Mouse (Mus musculus) liver, embryonic 16.5 days (tissue): ENCODE data around the gene Gm21778. TPM values are rescaled to one million over a fixed set of nuclear protein-coding genes. Genes with fewer than 3 reads are reported as not detected.
"Not testable (repeated sequence)": the region's sequence is repeated elsewhere in the genome, so short reads cannot be mapped to it uniquely, and the experiment has no call there.

Experiments
- ATAC-seq: fragments of 200-750 bp; cut with Nextera tagmentation; 2 replicates; pipeline ENCODE4 v1.8.0; 2017; ENCODE audit warnings: low read depth, mild to moderate bottlenecking, moderate number of reproducible peaks, moderate library complexity
- H3K27ac ChIP-seq: fragments of 300-500 bp; sonication (generic); 2 replicates; pipeline ENCODE4 v1.5.1; 2014; ENCODE audit warnings: mild to moderate bottlenecking, low read length
- H3K27me3 ChIP-seq: fragments of 300-500 bp; sonication (generic); 2 replicates; pipeline ENCODE4 v1.6.1; 2014; ENCODE audit warnings: low read depth, low read length, mixed read lengths; ENCODE audit not compliant: control insufficient read depth, insufficient read depth
- H3K36me3 ChIP-seq: fragments of 300-500 bp; sonication (generic); 2 replicates; pipeline ENCODE4 v1.6.1; 2014; ENCODE audit warnings: mild to moderate bottlenecking; ENCODE audit not compliant: control insufficient read depth, insufficient read depth
- H3K4me1 ChIP-seq: fragments of 300-500 bp; sonication (generic); 2 replicates; pipeline ENCODE4 v1.6.1; 2014; ENCODE audit warnings: low read depth, low read length, mixed read lengths; ENCODE audit not compliant: control insufficient read depth
- H3K4me2 ChIP-seq: fragments of 300-500 bp; sonication (generic); 2 replicates; pipeline ENCODE4 v1.6.1; 2014; ENCODE audit warnings: low read depth, low read length, mixed read lengths
- H3K4me3 ChIP-seq: fragments of 300-500 bp; sonication (generic); 2 replicates; pipeline ENCODE4 v1.5.1; 2014; ENCODE audit warnings: low read depth, mild to moderate bottlenecking, low read length
- H3K9ac ChIP-seq: fragments of 300-500 bp; sonication (generic); 2 replicates; pipeline ENCODE4 v1.6.1; 2014; ENCODE audit warnings: low read depth, low read length
- H3K9me3 ChIP-seq: fragments of 300-500 bp; sonication (generic); replicated peaks from 2 replicates; pipeline ENCODE4 v1.6.1; 2016; ENCODE audit warnings: low read length; ENCODE audit not compliant: control insufficient read depth
- polyA plus RNA-seq: library from polyadenylated mRNA; unstranded; fragments of >200 nt; fragmentation: Nextera tagmentation; extraction: Ambion mirVana; gene quantifications from 2 replicates; pipeline ENCODE4 v1.2.1, GENCODE M21; 2015

The Gm21778 gene
- polyA plus RNA-seq, result not detected in 2 replicates

GRCm38 (mm10) chrY:5942160-5942559 lies at the start of gene Gm21778:
Gene Gm21778 (plus strand): TSS chrY:5942460.
- not testable (repeated sequence) for H3K9ac ChIP-seq, H3K9me3 ChIP-seq, H3K4me3 ChIP-seq, H3K27me3 ChIP-seq, ATAC-seq, H3K36me3 ChIP-seq, H3K27ac ChIP-seq, H3K4me2 ChIP-seq, H3K4me1 ChIP-seq

Other genes starting within 250 kb of the Gm21778 start
- gene Gm20914, start 216.5 kb upstream of the Gm21778 start, polyA plus RNA-seq, result not detected in 2 replicates
- gene Gm28171, start 149.1 kb upstream of the Gm21778 start, polyA plus RNA-seq, result not detected in 2 replicates